Mouse (Mus musculus) heart, adult 10 weeks (tissue): ENCODE measurements around the gene AU022751. TPM values are rescaled to one million over a fixed set of nuclear protein-coding genes. Genes with fewer than 3 reads are reported as not detected.

Experiments
- polyA plus RNA-seq: library from polyadenylated mRNA; stranded (reverse); fragments of 350-450 nt; fragmentation: Illumina TruSeq; extraction: RNeasy Lipid Tissue Mini Kit (QIAGEN cat#74804); gene quantifications from one replicate; pipeline ENCODE4 v1.2.3, GENCODE M21; 2014; ENCODE audit warnings: low read depth, low replicate concordance

The AU022751 gene
- polyA plus RNA-seq, result not detected

GRCm38 (mm10) chrX:6082954-6083680 lies at the start of gene AU022751:
Gene AU022751, minus strand, starts transcription at chrX:6083419.

DNA sequence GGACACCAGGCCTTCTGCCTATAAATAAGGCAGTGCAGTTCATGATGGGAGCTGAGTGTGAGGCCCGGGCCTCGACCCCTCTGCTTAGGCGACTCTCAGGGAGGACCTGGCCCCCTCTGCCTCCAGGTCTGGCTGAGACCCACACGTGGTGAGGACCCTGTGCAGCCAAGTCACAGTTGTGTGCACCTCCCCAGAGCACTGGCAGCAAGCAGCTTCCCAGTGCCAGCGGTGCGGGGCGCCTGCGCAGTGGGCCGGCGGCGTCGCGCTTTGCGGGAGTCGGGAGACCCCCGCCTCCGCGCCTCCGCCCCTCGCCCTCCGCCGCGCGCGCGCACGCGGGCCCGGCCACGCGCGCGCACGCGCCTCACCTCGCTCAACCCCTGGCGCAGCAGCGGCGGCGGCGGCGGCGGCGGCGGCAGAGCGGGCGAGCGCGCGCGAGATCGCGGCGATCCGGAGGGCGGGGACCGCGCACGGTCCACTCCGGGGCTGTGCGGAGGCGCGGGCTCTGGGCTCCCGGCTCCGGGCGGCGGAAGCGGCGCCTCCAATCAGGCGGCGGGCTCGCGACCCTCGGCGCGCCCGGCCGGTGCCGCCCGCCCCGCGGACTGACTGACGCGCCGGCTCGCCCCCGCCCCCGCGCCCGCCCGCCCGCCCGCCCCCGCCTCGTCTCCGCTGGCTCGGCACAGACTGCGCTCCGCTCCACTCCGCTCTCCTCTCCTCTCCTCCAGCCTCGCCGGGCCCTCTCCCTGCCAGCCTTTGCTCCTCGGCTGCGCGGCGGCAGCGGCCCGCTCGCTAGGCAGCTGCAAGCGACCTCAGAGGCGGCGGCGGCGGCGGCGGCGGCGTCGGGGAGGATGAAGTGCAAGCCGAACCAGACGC lies 35.9 kb downstream of the AU022751 start, which contains the start of gene Nudt11:
Gene Nudt11 (plus strand): TSS at position 388 of the 870 bp plus-strand sequence.

Other genes with a start within 250 kb of the AU022751 start
- gene Nudt11, start 36.0 kb downstream of the AU022751 start, polyA plus RNA-seq, result 2.3 TPM
- 1.8 TPM for gene Nudt10, start 89.6 kb upstream of the AU022751 start, polyA plus RNA-seq
- not detected for gene Bmp15, start 237.3 kb upstream of the AU022751 start, polyA plus RNA-seq